In genomic region chr9:87027423-87028084, GRCm38 (mm10) we compare ENCODE assay signal across 8 mouse cellular contexts. TPM values are rescaled to one million over a fixed set of nuclear protein-coding genes. Genes with fewer than 3 reads are reported as not detected.
A peak's percentile ranks its signal among the peaks of the same experiment; 100 is the strongest.
DNase-seq lines count a peak whose midpoint lies in the region; ATAC-seq and TF ChIP-seq lines count a peak whose summit lies in the region.

No protein-coding gene starts in this region.

- ATAC-seq in liver, embryonic 11.5 days (replicated peaks; ENCODE audit: low FRiP score) = peak; percentile 61
- ATAC-seq in neural tube, embryonic 11.5 days (ENCODE audit: insufficient read depth, low FRiP score, low TSS enrichment) = peak; percentile 46; the same call in 1 of the 2 replicates

- WGBS in liver, embryonic 11.5 days = 45% methylated on average over 8 of the region's 8 CpGs
- 47% methylated on average over 8 of the region's 8 CpGs for WGBS in neural tube, embryonic 11.5 days

- no peaks in the 10 kb centered on the region for H3K36me3 ChIP-seq in liver, embryonic 11.5 days (ENCODE audit: control insufficient read depth, insufficient read depth, low read length)
- no peaks in the 10 kb centered on the region for H3K36me3 ChIP-seq in neural tube, embryonic 11.5 days (ENCODE audit: control insufficient read depth, insufficient read depth, low read length)

- no peak overlapping the region for H3K27ac ChIP-seq in gastrocnemius, adult 2 months
- no peak overlapping the region for H3K27ac ChIP-seq in liver, embryonic 11.5 days (ENCODE audit: low read depth, low read length)
- no peak overlapping the region for H3K27ac ChIP-seq in neural tube, embryonic 11.5 days (ENCODE audit: low read depth, low read length)

- no peaks in the 10 kb centered on the region for H3K9me3 ChIP-seq in liver, embryonic 11.5 days (ENCODE audit: control insufficient read depth, low read length)
- no peaks in the 10 kb centered on the region for H3K9me3 ChIP-seq in neural tube, embryonic 11.5 days (ENCODE audit: control insufficient read depth, low read length)

- H3K4me3 ChIP-seq in gastrocnemius, adult 2 months = no peak overlapping the region
- no peak overlapping the region for H3K4me3 ChIP-seq in liver, embryonic 11.5 days (ENCODE audit: low read depth, low read length)
- no peak overlapping the region for H3K4me3 ChIP-seq in neural tube, embryonic 11.5 days (ENCODE audit: low read depth, low read length)

- no peaks in the 10 kb centered on the region for H3K27me3 ChIP-seq in liver, embryonic 11.5 days (replicated peaks; ENCODE audit: control insufficient read depth, insufficient read depth, low read length)
- no peaks in the 10 kb centered on the region for H3K27me3 ChIP-seq in neural tube, embryonic 11.5 days (ENCODE audit: control insufficient read depth, insufficient read depth, low read length)

- DNase-seq in 416B (ENCODE audit: low read depth) (peak; percentile 75), MEL-GATA-1-ER (ENCODE audit: extremely low read depth, low read depth) (peak; percentile 51)
- DNase-seq in cerebellum, postnatal 25 days = peak; percentile 62 to 84
- DNase-seq in gastrocnemius, adult 2 months = peak; percentile 47
- DNase-seq in kidney, postnatal 10 days = peak; percentile 79
- no peak for DNase-seq in liver, embryonic 11.5 days (ENCODE audit: low spot score)
- peak; percentile 58 for DNase-seq in neural tube, embryonic 11.5 days (ENCODE audit: low spot score)
- peak; percentile 13 for DNase-seq in testis, postnatal 14 days (ENCODE audit: low spot score)

- TF ChIP-seq CTCF in gastrocnemius, adult 2 months (IDR thresholded peaks at IDR 0.05) = peak; percentile 99

- H3K4me1 ChIP-seq in liver, embryonic 11.5 days (replicated peaks; ENCODE audit: control insufficient read depth, insufficient read depth, low read length) = peaks cover 4% of the 10 kb centered on the region
- H3K4me1 ChIP-seq in neural tube, embryonic 11.5 days (ENCODE audit: control insufficient read depth, insufficient read depth, low read length) = peaks cover 8% of the 10 kb centered on the region; the same call in 1 of the 2 replicates

- intact Hi-C loops in gastrocnemius, adult 2 months (cut with DNase I) = no loop called here

- no peak overlapping the region for H3K4me2 ChIP-seq in liver, embryonic 11.5 days
- H3K4me2 ChIP-seq in neural tube, embryonic 11.5 days (ENCODE audit: low read depth) = no peak overlapping the region

- H3K9ac ChIP-seq in liver, embryonic 11.5 days (ENCODE audit: low read depth, low read length) = no peak overlapping the region
- H3K9ac ChIP-seq in neural tube, embryonic 11.5 days (ENCODE audit: low read length) = no peak overlapping the region

RNA-seq across cellular contexts. Expression of gene Cyb5r4, which starts 5.7 kb away (rescaled TPM):
- 10 to 100 TPM; 26.2 to 33.6 TPM for total RNA-seq in gastrocnemius, adult 2 months (2021)
- polyA plus RNA-seq in liver, embryonic 11.5 days (2014; fragmentation: Nextera tagmentation; extraction: Ambion mirVana) = 63.2 and 72.0 TPM in 2 replicates
- polyA plus RNA-seq in neural tube, embryonic 11.5 days (2014; fragmentation: Nextera tagmentation; extraction: Ambion mirVana) = 102 and 111 TPM in 2 replicates

RNA-seq across cellular contexts. Expression of gene Ripply2, which starts 12.2 kb away (rescaled TPM):
- not detected for total RNA-seq in gastrocnemius, adult 2 months (2021)
- polyA plus RNA-seq in liver, embryonic 11.5 days (2014; fragmentation: Nextera tagmentation; extraction: Ambion mirVana) = not detected in 2 replicates
- polyA plus RNA-seq in neural tube, embryonic 11.5 days (2014; fragmentation: Nextera tagmentation; extraction: Ambion mirVana) = 0.96 and 2.1 TPM in 2 replicates
